Comparison of ENCODE assay signal across 24 mouse cellular contexts in genomic region chr1:159828531-159828930, GRCm38 (mm10).
"Had no signal": no experiment of that assay in that cellular context is flagged by ENCODE, and none has a peak within 500 bp of the region (broad histone marks: within the 10 kb centered on the region; RNA-seq: fewer than 3 reads in every experiment).

No protein-coding gene starts in this region.

- H3K4me1 ChIP-seq: heart, embryonic 10.5 days; heart, embryonic 12.5 days; hindbrain, embryonic 12.5 days; intestine, embryonic 15.5 days; limb, embryonic 10.5 days; limb, embryonic 12.5 days had no signal

- H3K9ac ChIP-seq: heart, embryonic 12.5 days; hindbrain, embryonic 12.5 days; hindbrain, embryonic 14.5 days; intestine, embryonic 15.5 days; limb, embryonic 12.5 days had no signal

- DNase-seq: gastrocnemius, adult 2 months; gastrocnemius, postnatal 10 days; gastrocnemius, postnatal 25 days; heart, adult 18-20 months; heart, postnatal 10 days; heart, postnatal 4 days; kidney, adult 18-20 months; kidney, adult 8-10 months; kidney, postnatal 10 days; kidney, postnatal 25 days; kidney, postnatal 4 days; liver had no signal

- H3K4me3 ChIP-seq: gastrocnemius, adult 2 months; heart, embryonic 10.5 days; heart, embryonic 12.5 days; hindbrain, embryonic 10.5 days; hindbrain, embryonic 12.5 days; intestine, embryonic 15.5 days; layer of hippocampus, adult 2 months; limb, embryonic 10.5 days; limb, embryonic 12.5 days had no signal

- ATAC-seq: hindbrain, embryonic 16.5 days; inflammation-experienced regulatory T-cells, adult 6 months; intestine, embryonic 15.5 days; intestine, postnatal 0 days had no signal

- H3K27ac ChIP-seq: gastrocnemius, adult 2 months; heart, embryonic 10.5 days; hindbrain, embryonic 10.5 days; hindbrain, embryonic 12.5 days; hindbrain, embryonic 14.5 days; intestine, embryonic 15.5 days; layer of hippocampus, adult 2 months; limb, embryonic 10.5 days; limb, embryonic 12.5 days had no signal

- H3K27me3 ChIP-seq: heart, embryonic 12.5 days; hindbrain, embryonic 12.5 days; intestine, embryonic 15.5 days; limb, embryonic 12.5 days had no signal

- H3K4me2 ChIP-seq: heart, embryonic 12.5 days; hindbrain, embryonic 12.5 days; hindbrain, embryonic 14.5 days; intestine, embryonic 15.5 days; limb, embryonic 12.5 days had no signal

- H3K36me3 ChIP-seq: heart, embryonic 10.5 days; heart, embryonic 12.5 days; hindbrain, embryonic 10.5 days; hindbrain, embryonic 12.5 days; intestine, embryonic 15.5 days; limb, embryonic 10.5 days; limb, embryonic 12.5 days had no signal

- H3K9me3 ChIP-seq: heart, embryonic 10.5 days; heart, embryonic 12.5 days; hindbrain, embryonic 10.5 days; hindbrain, embryonic 12.5 days; intestine, embryonic 15.5 days; limb, embryonic 10.5 days; limb, embryonic 12.5 days had no signal
